Mouse (Mus musculus) stomach, embryonic 15.5 days (tissue): ENCODE results near the gene Psen1. TPM values are rescaled to one million over a fixed set of nuclear protein-coding genes. Genes with fewer than 3 reads are reported as not detected.

Experiments
- ATAC-seq: fragments of 200-750 bp; cut with Nextera tagmentation; 2 replicates; pipeline ENCODE4 v1.8.0; 2017; ENCODE audit warnings: low read depth, moderate number of reproducible peaks, moderate TSS enrichment; ENCODE audit not compliant: insufficient read depth, low FRiP score
- H3K27ac ChIP-seq: fragments of 300-500 bp; sonication (generic); 2 replicates; pipeline ENCODE4 v1.5.1; 2015; ENCODE audit warnings: mild to moderate bottlenecking, inconsistent platforms
- H3K27me3 ChIP-seq: fragments of 300-500 bp; sonication (generic); replicated peaks from 2 replicates; pipeline ENCODE4 v1.6.1; 2015; ENCODE audit warnings: inconsistent platforms
- H3K36me3 ChIP-seq: fragments of 300-500 bp; sonication (generic); 2 replicates; pipeline ENCODE4 v1.6.1; 2015; ENCODE audit warnings: inconsistent platforms
- H3K4me1 ChIP-seq: fragments of 300-500 bp; sonication (generic); 2 replicates; pipeline ENCODE4 v1.6.1; 2015; ENCODE audit warnings: inconsistent platforms
- H3K4me2 ChIP-seq: fragments of 300-500 bp; sonication (generic); 2 replicates; pipeline ENCODE4 v1.6.1; 2015; ENCODE audit warnings: mild to moderate bottlenecking, inconsistent platforms
- H3K4me3 ChIP-seq: fragments of 300-500 bp; sonication (generic); replicated peaks from 2 replicates; pipeline ENCODE4 v1.5.1; 2015; ENCODE audit warnings: inconsistent platforms
- H3K9ac ChIP-seq: fragments of 300-500 bp; sonication (generic); 2 replicates; pipeline ENCODE4 v1.6.1; 2015; ENCODE audit warnings: inconsistent platforms
- H3K9me3 ChIP-seq: fragments of 300-500 bp; sonication (generic); 2 replicates; pipeline ENCODE4 v1.6.1; 2016; ENCODE audit warnings: inconsistent platforms
- WGBS: fragments of 180-500 bp; shearing (Covaris S2); methylation state at CpG from one replicate; pipeline ENCODE4 v1.1.7; 2015; 5-methylcytosine and 5-hydroxymethylcytosine counted together
- polyA plus RNA-seq: library from polyadenylated mRNA; unstranded; fragments of >200 nt; fragmentation: Nextera tagmentation; extraction: Ambion mirVana; gene quantifications from 2 replicates; pipeline ENCODE4 v1.2.1, GENCODE M21; 2015

Gene Psen1
- 66.3 and 68.8 TPM in 2 replicates for polyA plus RNA-seq

DNA sequence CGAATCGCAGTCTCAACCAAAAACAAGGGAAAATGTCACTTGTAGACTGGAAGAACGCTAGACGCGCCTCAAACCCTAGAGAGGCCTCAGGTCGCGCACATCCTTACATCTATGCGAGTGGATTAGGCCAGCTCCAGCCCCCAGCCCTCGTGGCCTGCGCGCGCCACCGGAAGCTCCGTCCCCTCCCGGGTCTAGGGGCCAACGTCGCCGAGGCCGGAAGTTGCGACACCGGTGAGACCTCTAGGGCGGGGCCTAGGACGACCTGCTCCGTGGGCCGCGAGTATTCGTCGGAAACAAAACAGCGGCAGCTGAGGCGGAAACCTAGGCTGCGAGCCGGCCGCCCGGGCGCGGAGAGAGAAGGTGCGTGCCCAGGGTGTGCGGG, at the start of gene Psen1:
Gene Psen1, plus strand, starts transcription at position 219 of the 382 bp plus-strand sequence.
- Histone ChIP-seq H3K4me2 (peak within 1 kb of the TSS; percentile 65), H3K4me1 (peaks cover 9% of the 10 kb centered on the region; the same call in 1 of the 2 replicates), H3K36me3 (no peaks in the 10 kb centered on the region), H3K4me3 (peak within 1 kb of the TSS; percentile 87), H3K27ac (peak within 1 kb of the TSS; percentile 96), H3K27me3 (no peaks in the 10 kb centered on the region), H3K9me3 (no peaks in the 10 kb centered on the region), H3K9ac (peak within 1 kb of the TSS; percentile 86)
- ATAC-seq = peak; percentile 97
- WGBS = under 1% methylated on average over 38 of the region's 38 CpGs

- WGBS = 93% methylated on average over 2 of the region's 2 CpGs
- Histone ChIP-seq H3K9me3 (no peaks in the 10 kb centered on the region), H3K36me3 (peaks cover 27% of the 10 kb centered on the region), H3K4me3 (no peak overlapping the region), H3K9ac (no peak overlapping the region), H3K27me3 (no peaks in the 10 kb centered on the region), H3K4me1 (no peaks in the 10 kb centered on the region), H3K27ac (no peak overlapping the region), H3K4me2 (no peak overlapping the region)
- ATAC-seq = no peak
These were observed 46.7 kb upstream of the Psen1 start for GRCm38 (mm10) chr12:83641233-83641632.

DNA sequence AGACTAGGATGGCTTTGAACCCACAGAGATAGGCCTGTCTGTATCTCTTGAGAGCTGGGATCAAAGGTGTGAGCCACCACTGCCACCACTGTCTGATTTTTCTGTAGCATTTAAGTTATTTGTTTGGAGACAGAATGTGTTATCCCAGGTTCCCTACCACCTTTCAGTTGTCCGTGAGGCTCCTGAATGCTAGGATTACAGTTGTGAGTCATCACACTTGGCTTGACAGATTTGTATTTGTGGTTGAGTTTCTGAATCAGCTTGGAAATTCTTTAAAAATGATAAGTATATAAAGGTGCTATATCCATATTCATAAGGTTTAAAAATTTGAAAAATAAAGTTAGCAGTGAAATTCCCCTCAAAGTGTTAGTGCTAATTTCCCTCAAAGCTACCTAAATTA, 44.8 kb upstream of the Psen1 start:
- Histone ChIP-seq H3K4me2 (no peak overlapping the region), H3K9me3 (no peaks in the 10 kb centered on the region), H3K27ac (no peak overlapping the region), H3K27me3 (no peaks in the 10 kb centered on the region), H3K36me3 (peaks cover 24% of the 10 kb centered on the region), H3K9ac (no peak overlapping the region), H3K4me3 (no peak overlapping the region), H3K4me1 (no peaks in the 10 kb centered on the region)
- WGBS = 73% methylated on average over 1 of the region's 1 CpGs
- no peak for ATAC-seq

- H3K9me3 ChIP-seq = no peaks in the 10 kb centered on the region
- H3K4me1 ChIP-seq = no peaks in the 10 kb centered on the region
- H3K36me3 ChIP-seq = peaks cover 33% of the 10 kb centered on the region
- no peaks in the 10 kb centered on the region for H3K27me3 ChIP-seq
- no peak overlapping the region for H3K27ac ChIP-seq
- H3K9ac ChIP-seq = no peak overlapping the region
- no peak overlapping the region for H3K4me3 ChIP-seq
- H3K4me2 ChIP-seq = no peak overlapping the region
- WGBS = 88% methylated on average over 3 of the region's 3 CpGs
- ATAC-seq = no peak
These were observed 37.6 kb upstream of the Psen1 start for GRCm38 (mm10) chr12:83650346-83650745.

- Histone ChIP-seq H3K27me3 (no peaks in the 10 kb centered on the region), H3K9ac (no peak overlapping the region), H3K4me2 (no peak overlapping the region), H3K27ac (no peak overlapping the region), H3K9me3 (no peaks in the 10 kb centered on the region), H3K36me3 (peaks cover 34% of the 10 kb centered on the region), H3K4me1 (no peaks in the 10 kb centered on the region), H3K4me3 (no peak overlapping the region)
- ATAC-seq = no peak
These were observed 36.5 kb upstream of the Psen1 start for GRCm38 (mm10) chr12:83651414-83651813.

DNA sequence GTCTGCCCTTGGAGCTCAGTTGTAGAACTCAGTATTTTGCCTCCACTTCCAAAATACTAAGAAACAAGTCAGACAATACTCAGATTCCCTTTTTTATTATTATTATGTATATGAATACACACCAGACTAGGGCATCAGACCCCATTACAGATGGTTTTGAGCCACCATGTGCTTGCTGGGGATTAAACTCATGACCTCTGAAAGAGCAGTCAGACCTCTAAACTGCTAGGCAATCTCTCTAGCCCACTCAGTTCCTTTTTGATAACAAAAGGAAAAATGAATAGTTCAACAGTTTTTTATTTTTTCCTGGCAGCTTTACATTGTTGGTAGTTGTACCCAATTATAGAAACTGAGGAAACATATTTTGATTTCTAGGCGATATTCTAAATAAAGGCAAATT, 2.5 kb upstream of the Psen1 start:
- Histone ChIP-seq H3K9me3 (no peaks in the 10 kb centered on the region), H3K4me2 (no peak overlapping the region), H3K36me3 (peaks cover 7% of the 10 kb centered on the region; the same call in 1 of the 2 replicates), H3K9ac (no peak overlapping the region), H3K4me3 (no peak overlapping the region), H3K4me1 (peaks cover 9% of the 10 kb centered on the region; the same call in 1 of the 2 replicates), H3K27me3 (no peaks in the 10 kb centered on the region), H3K27ac (no peak overlapping the region)
- no peak for ATAC-seq
- whole genome bisulfite sequencing = 90% methylated on average over 1 of the region's 1 CpGs

- no peak for ATAC-seq
- H3K9ac ChIP-seq = no peak overlapping the region
- H3K4me1 ChIP-seq = peaks cover 9% of the 10 kb centered on the region; the same call in 1 of the 2 replicates
- no peak overlapping the region for H3K4me3 ChIP-seq
- peaks cover 4% of the 10 kb centered on the region; the same call in 1 of the 2 replicates for H3K36me3 ChIP-seq
- H3K4me2 ChIP-seq = no peak overlapping the region
- no peaks in the 10 kb centered on the region for H3K27me3 ChIP-seq
- H3K9me3 ChIP-seq = no peaks in the 10 kb centered on the region
- 86% methylated on average over 9 of the region's 9 CpGs for WGBS
- H3K27ac ChIP-seq = no peak overlapping the region
These were observed 1.2 kb upstream of the Psen1 start for GRCm38 (mm10) chr12:83686575-83687350.

- H3K36me3 ChIP-seq = no peaks in the 10 kb centered on the region
- peak overlapping the region; percentile 65 for H3K4me2 ChIP-seq
- peak overlapping the region; percentile 96 for H3K27ac ChIP-seq
- peaks cover 9% of the 10 kb centered on the region; the same call in 1 of the 2 replicates for H3K4me1 ChIP-seq
- no peaks in the 10 kb centered on the region for H3K9me3 ChIP-seq
- peak; percentile 77 for ATAC-seq
- H3K9ac ChIP-seq = peak overlapping the region; percentile 86
- H3K27me3 ChIP-seq = no peaks in the 10 kb centered on the region
- under 1% methylated on average over 49 of the region's 49 CpGs for WGBS
- H3K4me3 ChIP-seq = peak overlapping the region; percentile 87
These were observed 549 bp downstream of the Psen1 start for GRCm38 (mm10) chr12:83688316-83689086.

DNA sequence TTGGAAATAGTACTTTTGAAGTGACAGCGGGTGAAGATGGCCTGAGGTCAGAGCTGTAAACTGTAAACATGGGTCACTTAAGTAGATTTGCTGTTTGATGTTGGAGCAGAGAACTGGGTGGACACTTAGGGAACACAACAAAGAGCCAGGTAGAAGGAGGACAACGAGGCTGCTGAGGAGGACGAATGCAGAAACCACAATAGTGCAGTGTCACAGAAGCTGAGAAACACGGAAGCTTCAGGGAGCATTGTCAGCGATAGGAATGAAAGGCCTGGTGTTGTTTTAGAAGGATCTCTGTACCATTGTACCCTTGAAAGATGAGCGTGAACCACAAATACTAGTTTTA, 1.1 kb downstream of the Psen1 start:
- 19% methylated on average over 6 of the region's 6 CpGs for WGBS
- ATAC-seq = no peak
- no peaks in the 10 kb centered on the region for H3K9me3 ChIP-seq
- peak overlapping the region; percentile 87 for H3K4me3 ChIP-seq
- H3K36me3 ChIP-seq = no peaks in the 10 kb centered on the region
- H3K27me3 ChIP-seq = no peaks in the 10 kb centered on the region
- H3K27ac ChIP-seq = peak overlapping the region; percentile 96; the same call in 1 of the 2 replicates
- peaks cover 9% of the 10 kb centered on the region; the same call in 1 of the 2 replicates for H3K4me1 ChIP-seq
- H3K4me2 ChIP-seq = peak overlapping the region; percentile 65
- H3K9ac ChIP-seq = peak overlapping the region; percentile 86

DNA sequence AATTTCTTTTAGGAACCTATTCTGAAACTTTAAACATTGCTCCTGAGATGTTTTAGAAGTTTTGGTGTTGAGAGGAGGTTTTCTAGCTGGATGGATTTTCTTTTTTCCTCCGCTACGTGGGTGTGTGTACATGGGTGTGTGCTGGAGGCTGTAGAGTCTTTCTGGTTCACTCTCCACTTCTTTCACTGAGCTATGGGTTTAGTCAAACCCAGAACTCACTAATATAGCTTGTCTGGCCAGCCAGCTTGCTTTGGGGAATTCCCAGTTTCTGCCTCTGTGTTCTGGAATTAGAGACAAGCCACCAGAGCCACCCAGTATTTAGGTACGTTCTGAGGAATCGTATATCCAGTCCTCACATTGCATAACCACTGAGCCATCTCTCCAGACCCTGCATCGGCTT, 6.1 kb downstream of the Psen1 start:
- H3K4me2 ChIP-seq = no peak overlapping the region
- WGBS = 84% methylated on average over 5 of the region's 5 CpGs
- peaks cover 8% of the 10 kb centered on the region; the same call in 1 of the 2 replicates for H3K4me1 ChIP-seq
- no peaks in the 10 kb centered on the region for H3K9me3 ChIP-seq
- H3K4me3 ChIP-seq = no peak overlapping the region
- ATAC-seq = no peak
- no peak overlapping the region for H3K9ac ChIP-seq
- H3K36me3 ChIP-seq = no peaks in the 10 kb centered on the region
- H3K27me3 ChIP-seq = no peaks in the 10 kb centered on the region
- no peak overlapping the region for H3K27ac ChIP-seq

- Histone ChIP-seq H3K36me3 (no peaks in the 10 kb centered on the region), H3K27ac (no peak overlapping the region), H3K27me3 (no peaks in the 10 kb centered on the region), H3K4me2 (no peak overlapping the region), H3K9me3 (no peaks in the 10 kb centered on the region), H3K4me3 (no peak overlapping the region), H3K4me1 (0 out of 2 replicates have a peak, but pooled peaks cover 6% of the 10 kb centered on the region), H3K9ac (no peak overlapping the region)
- 81% methylated on average over 3 of the region's 3 CpGs for WGBS
- ATAC-seq = no peak
These were observed 6.7 kb downstream of the Psen1 start for GRCm38 (mm10) chr12:83694669-83695068.

- Histone ChIP-seq H3K4me1 (no peaks in the 10 kb centered on the region), H3K27ac (no peak overlapping the region), H3K4me2 (no peak overlapping the region), H3K27me3 (no peaks in the 10 kb centered on the region), H3K36me3 (no peaks in the 10 kb centered on the region), H3K9ac (no peak overlapping the region), H3K9me3 (no peaks in the 10 kb centered on the region), H3K4me3 (no peak overlapping the region)
- ATAC-seq = no peak
- WGBS = 84% methylated on average over 4 of the region's 4 CpGs
These were observed 10.7 kb downstream of the Psen1 start for GRCm38 (mm10) chr12:83698637-83699036.
